Mouse (Mus musculus) hindbrain, postnatal 0 days (tissue): ENCODE measurements around the gene Arl4a. TPM values are rescaled to one million over a fixed set of nuclear protein-coding genes. Genes with fewer than 3 reads are reported as not detected.

Experiments
- ATAC-seq: fragments of 200-750 bp; cut with Nextera tagmentation; 2 replicates; pipeline ENCODE4 v1.8.0; 2017; ENCODE audit warnings: mild to moderate bottlenecking, moderate TSS enrichment, moderate library complexity
- DNase-seq: peaks from one replicate; pipeline ENCODE4 v3.0.0-alpha.2; 2015; ENCODE audit warnings: low spot score
- H3K27ac ChIP-seq: fragments of 300-500 bp; sonication (generic); 2 replicates; pipeline ENCODE4 v1.5.1; 2014; ENCODE audit warnings: mild to moderate bottlenecking
- H3K27me3 ChIP-seq: fragments of 300-500 bp; sonication (generic); 2 replicates; pipeline ENCODE4 v1.6.1; 2014; ENCODE audit warnings: low read length, mixed read lengths; ENCODE audit not compliant: insufficient read depth
- H3K36me3 ChIP-seq: fragments of 300-500 bp; sonication (generic); 2 replicates; pipeline ENCODE4 v1.6.1; 2014; ENCODE audit warnings: low read length, mixed read lengths; ENCODE audit not compliant: insufficient read depth
- H3K4me1 ChIP-seq: fragments of 300-500 bp; sonication (generic); 2 replicates; pipeline ENCODE4 v1.6.1; 2014; ENCODE audit warnings: antibody characterized with exemption, low read length, mixed read lengths; ENCODE audit not compliant: insufficient read depth
- H3K4me2 ChIP-seq: fragments of 300-500 bp; sonication (generic); 2 replicates; pipeline ENCODE4 v1.6.1; 2014; ENCODE audit warnings: low read depth, mild to moderate bottlenecking, low read length, moderate library complexity, mixed read lengths
- H3K4me3 ChIP-seq: fragments of 300-500 bp; sonication (generic); 2 replicates; pipeline ENCODE4 v1.5.1; 2014; ENCODE audit warnings: low read length
- H3K9ac ChIP-seq: fragments of 300-500 bp; sonication (generic); replicated peaks from 2 replicates; pipeline ENCODE4 v1.6.1; 2014; ENCODE audit warnings: mild to moderate bottlenecking, low read length, moderate library complexity, mixed read lengths
- H3K9me3 ChIP-seq: fragments of 300-500 bp; sonication (generic); 2 replicates; pipeline ENCODE4 v1.6.1; 2016; ENCODE audit warnings: low read length, mixed read lengths
- CTCF ChIP-seq: IDR thresholded peaks from 2 replicates; pipeline ENCODE4 v1.5.1; 2016; ENCODE audit warnings: antibody characterized with exemption, control low read depth, low read depth
- WGBS: fragments of 180-500 bp; shearing (Covaris S2); extraction: QIAGEN DNeasy Blood & Tissue Kit; methylation state at CpG from one replicate; pipeline ENCODE4 v1.1.7; 2014; 5-methylcytosine and 5-hydroxymethylcytosine counted together
- polyA plus RNA-seq: library from polyadenylated mRNA; unstranded; fragments of >200 nt; fragmentation: Nextera tagmentation; extraction: Ambion mirVana; gene quantifications from 2 replicates; pipeline ENCODE4 v1.2.1, GENCODE M21; 2015
- total RNA-seq: library from RNA; depleted of rRNA; stranded (reverse); fragments of >200 nt; gene quantifications from 2 replicates; pipeline ENCODE4 v1.2.3, GENCODE M21; 2014; rRNA removed

Arl4a gene
- total RNA-seq = 48.3 and 61.9 TPM in 2 replicates
- polyA plus RNA-seq = 113 and 114 TPM in 2 replicates

- peak within 1 kb of the TSS; percentile 57 for H3K4me2 ChIP-seq
- H3K4me3 ChIP-seq = peak within 1 kb of the TSS; percentile 91
- WGBS = under 1% methylated on average over 48 of the region's 68 CpGs
- ATAC-seq (peak; percentile 88), DNase-seq (peak; percentile 95)
- 0 out of 2 replicates have a peak, but pooled peaks cover 5% of the 10 kb centered on the region for H3K4me1 ChIP-seq
- TF ChIP-seq CTCF = no peak
- H3K27me3 ChIP-seq = no peaks in the 10 kb centered on the region
- no peaks in the 10 kb centered on the region for H3K9me3 ChIP-seq
- H3K9ac ChIP-seq = peak within 1 kb of the TSS; percentile 94
- peak within 1 kb of the TSS; percentile 98 for H3K27ac ChIP-seq
- H3K36me3 ChIP-seq = no peaks in the 10 kb centered on the region
These were observed at the start of gene Arl4a for GRCm38 (mm10) chr12:40037876-40038463. Gene Arl4a, minus strand, starts transcription at chr12:40038025.

GRCm38 (mm10) chr12:40085731-40086322 is 48.0 kb upstream of the Arl4a start:
- H3K36me3 ChIP-seq = no peaks in the 10 kb centered on the region
- no peak overlapping the region for H3K9ac ChIP-seq
- no peaks in the 10 kb centered on the region for H3K4me1 ChIP-seq
- peak; percentile 50 for DNase-seq
- H3K27ac ChIP-seq = no peak overlapping the region
- TF ChIP-seq CTCF = no peak
- ATAC-seq = no peak
- no peaks in the 10 kb centered on the region for H3K27me3 ChIP-seq
- no peak overlapping the region for H3K4me3 ChIP-seq
- no peak overlapping the region for H3K4me2 ChIP-seq
- no peaks in the 10 kb centered on the region for H3K9me3 ChIP-seq
- whole genome bisulfite sequencing = 44% methylated on average over 5 of the region's 5 CpGs

- H3K9me3 ChIP-seq = no peaks in the 10 kb centered on the region
- peak; percentile 73 for DNase-seq
- H3K4me1 ChIP-seq = no peaks in the 10 kb centered on the region
- peak; percentile 71 for TF ChIP-seq CTCF
- 54% methylated on average over 5 of the region's 6 CpGs for WGBS
- no peak for ATAC-seq
- H3K4me2 ChIP-seq = no peak overlapping the region
- H3K4me3 ChIP-seq = no peak overlapping the region
- no peaks in the 10 kb centered on the region for H3K27me3 ChIP-seq
- H3K27ac ChIP-seq = no peak overlapping the region
- no peak overlapping the region for H3K9ac ChIP-seq
- no peaks in the 10 kb centered on the region for H3K36me3 ChIP-seq
These were observed 44.8 kb upstream of the Arl4a start for GRCm38 (mm10) chr12:40082453-40083238.

- H3K27me3 ChIP-seq = no peaks in the 10 kb centered on the region
- ATAC-seq = no peak
- H3K9ac ChIP-seq = no peak overlapping the region
- no peaks in the 10 kb centered on the region for H3K36me3 ChIP-seq
- no peaks in the 10 kb centered on the region for H3K9me3 ChIP-seq
- no peak overlapping the region for H3K27ac ChIP-seq
- 74% methylated on average over 5 of the region's 5 CpGs for WGBS
- H3K4me2 ChIP-seq = no peak overlapping the region
- DNase-seq = no peak
- TF ChIP-seq CTCF = no peak
- no peaks in the 10 kb centered on the region for H3K4me1 ChIP-seq
- no peak overlapping the region for H3K4me3 ChIP-seq
These were observed 44.2 kb upstream of the Arl4a start for GRCm38 (mm10) chr12:40082048-40082447.

- H3K4me3 ChIP-seq = no peak overlapping the region
- H3K4me1 ChIP-seq = no peaks in the 10 kb centered on the region
- no peak overlapping the region for H3K27ac ChIP-seq
- TF ChIP-seq CTCF = peak; percentile 47
- H3K36me3 ChIP-seq = no peaks in the 10 kb centered on the region
- WGBS = 60% methylated on average over 5 of the region's 5 CpGs
- no peaks in the 10 kb centered on the region for H3K27me3 ChIP-seq
- no peak overlapping the region for H3K9ac ChIP-seq
- ATAC-seq = no peak
- no peak overlapping the region for H3K4me2 ChIP-seq
- H3K9me3 ChIP-seq = no peaks in the 10 kb centered on the region
- DNase-seq = peak; percentile 59
These were observed 35.8 kb upstream of the Arl4a start for GRCm38 (mm10) chr12:40073660-40074059.

GRCm38 (mm10) chr12:40047024-40047423 is 9.2 kb upstream of the Arl4a start:
- Histone ChIP-seq H3K4me2 (no peak overlapping the region), H3K27ac (no peak overlapping the region), H3K9ac (no peak overlapping the region), H3K9me3 (no peaks in the 10 kb centered on the region), H3K36me3 (no peaks in the 10 kb centered on the region), H3K27me3 (no peaks in the 10 kb centered on the region), H3K4me1 (no peaks in the 10 kb centered on the region), H3K4me3 (no peak overlapping the region)
- no peak for DNase-seq
- no peak for TF ChIP-seq CTCF
- 67% methylated on average over 1 of the region's 1 CpGs for WGBS
- ATAC-seq = no peak
